Mouse (Mus musculus) MEL-GATA-1-ER (cell line): ENCODE measurements around the gene Olfr658.

Experiments
- DNase-seq: peaks from one replicate; pipeline ENCODE4 v3.0.0-alpha.2; 2012; ENCODE audit warnings: low read depth; ENCODE audit errors: extremely low read depth

The Olfr658 gene

DNA sequence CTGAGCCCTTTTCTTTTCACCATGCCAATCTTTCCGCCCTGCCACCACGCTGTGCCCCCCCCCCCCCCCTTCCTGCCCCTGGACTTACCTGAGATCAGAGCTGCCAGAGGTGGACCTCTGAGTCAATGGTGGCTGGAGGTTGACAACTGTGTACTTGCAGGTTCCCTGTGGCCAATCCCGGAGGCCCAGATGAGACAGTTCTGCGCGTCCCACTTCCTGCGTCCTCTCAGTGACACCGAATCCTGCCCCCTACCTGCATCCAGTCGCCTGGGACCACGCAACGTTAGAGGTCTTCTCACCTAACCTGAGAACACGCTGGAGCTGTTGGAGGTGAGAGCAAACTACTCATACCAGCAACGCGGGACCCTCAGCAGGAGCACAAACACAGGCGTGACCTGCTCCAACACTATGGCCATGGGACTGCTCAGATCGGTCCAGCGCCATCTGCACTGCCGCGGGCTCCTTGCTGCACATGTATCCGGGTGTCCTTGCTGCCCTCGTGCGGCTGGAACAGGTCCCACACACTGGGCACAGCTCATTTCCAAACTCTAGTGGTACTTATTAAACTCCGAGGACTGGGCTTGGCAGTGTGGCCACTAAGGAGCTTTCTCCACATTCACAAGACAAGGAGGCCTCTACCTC, at the start of gene Olfr658:
TSS of gene Olfr658 (minus strand) at position 465 of the 642 bp plus-strand sequence.
- DNase-seq = no peak

DNA sequence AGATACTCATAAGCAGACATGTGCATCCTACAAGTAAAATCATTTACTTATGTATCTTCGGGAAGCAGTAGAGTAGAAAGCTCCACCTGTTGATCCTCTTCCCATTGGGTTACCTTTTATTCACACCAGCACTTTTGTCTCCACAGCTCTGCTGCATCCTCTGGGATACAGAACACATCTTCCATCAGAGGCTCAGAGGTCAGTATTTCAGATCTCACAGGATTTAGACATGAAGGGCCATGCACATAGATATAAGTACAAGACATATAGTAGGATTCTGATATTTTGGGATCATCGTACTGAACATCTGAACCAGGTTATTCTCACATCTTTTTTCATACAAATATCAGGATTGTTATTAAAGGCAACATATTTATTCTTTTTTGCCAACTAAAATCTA, 39.1 kb upstream of the Olfr658 start, which contains the start of gene Olfr661:
TSS of gene Olfr661 (plus strand) at position 301 of the 400 bp plus-strand sequence.
- DNase-seq = no peak

DNA sequence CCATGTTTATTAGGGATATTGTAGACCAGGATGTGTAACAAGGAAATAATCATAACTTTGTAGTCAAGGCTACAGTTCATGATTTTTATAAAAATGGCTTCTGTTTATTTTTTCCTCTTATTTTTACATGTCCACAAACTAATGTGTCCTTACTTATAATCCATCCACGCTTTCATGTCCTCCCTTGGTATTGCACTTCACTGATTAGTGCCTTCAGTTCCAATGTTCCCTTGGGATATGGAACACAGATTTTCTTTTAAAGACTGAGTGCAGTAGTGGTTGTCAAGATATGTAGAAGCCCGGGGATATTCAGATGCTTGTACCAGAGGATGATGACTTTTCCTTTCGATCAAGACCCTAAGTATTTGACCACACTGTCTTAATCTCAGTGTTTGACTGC, 19.3 kb upstream of the Olfr658 start, which contains the start of gene Olfr659:
TSS of gene Olfr659 (plus strand) at position 301 of the 400 bp plus-strand sequence.
- DNase-seq = no peak

DNA sequence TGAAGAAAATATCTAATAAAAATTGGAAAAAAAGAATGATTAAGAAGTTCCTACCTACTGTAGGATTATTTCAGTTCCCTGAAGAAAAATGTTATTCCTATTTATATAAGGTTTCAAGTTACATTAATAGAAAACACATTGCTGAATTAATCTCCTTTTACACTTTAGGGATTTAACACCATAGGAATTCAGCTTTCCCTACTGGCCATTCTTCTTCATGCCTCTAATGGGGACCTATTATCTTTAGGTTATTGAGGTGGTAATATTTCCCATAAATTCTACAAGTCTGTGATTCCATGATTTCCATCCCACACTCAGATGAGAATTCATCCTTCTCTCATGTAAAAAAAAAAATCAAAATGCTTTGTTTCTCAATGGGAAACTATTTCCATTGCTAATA, 22.6 kb downstream of the Olfr658 start, which contains the start of gene Olfr657:
TSS of gene Olfr657 (plus strand) at position 301 of the 400 bp plus-strand sequence.
- no peak for DNase-seq

DNA sequence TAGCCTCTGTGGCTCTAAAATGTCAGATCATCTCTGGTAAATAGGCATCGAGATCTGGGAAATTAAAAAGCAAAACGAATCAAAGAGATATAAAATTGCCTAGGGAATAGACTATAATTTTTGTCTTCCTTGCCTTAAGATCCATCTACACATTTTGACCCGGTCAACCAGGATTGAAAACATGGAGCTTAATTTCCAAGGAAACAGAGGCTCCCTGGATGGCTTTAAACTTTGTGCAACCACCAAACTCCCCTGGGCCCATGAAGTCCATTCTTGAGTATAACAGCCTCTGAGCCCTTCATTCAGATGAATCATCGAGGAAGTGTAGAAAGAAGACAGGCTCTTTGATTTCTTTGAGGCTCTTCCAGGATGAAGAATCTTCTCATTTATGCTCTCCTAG, 33.5 kb downstream of the Olfr658 start, which contains the start of gene Olfr656:
TSS of gene Olfr656 (plus strand) at position 301 of the 400 bp plus-strand sequence.
- DNase-seq = no peak

DNA sequence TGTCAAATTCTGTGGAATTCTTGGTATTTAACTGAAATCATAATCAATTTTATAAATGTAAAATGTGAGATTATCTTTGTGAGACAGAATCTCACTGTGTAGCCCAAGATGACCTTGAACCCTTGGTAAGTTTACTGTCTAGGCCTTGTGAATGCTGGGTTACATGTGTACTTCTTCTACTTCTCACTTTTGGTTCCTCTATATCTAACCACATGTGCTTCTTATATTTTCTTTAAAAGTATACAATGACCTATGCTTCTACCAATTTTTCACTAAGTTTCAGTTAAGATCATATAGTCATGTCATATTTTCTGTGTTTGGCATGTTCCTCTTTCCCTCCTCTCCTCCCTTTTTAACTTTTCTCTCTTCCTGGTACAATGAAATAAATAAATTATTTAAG, 42.4 kb downstream of the Olfr658 start:
- no peak for DNase-seq

DNA sequence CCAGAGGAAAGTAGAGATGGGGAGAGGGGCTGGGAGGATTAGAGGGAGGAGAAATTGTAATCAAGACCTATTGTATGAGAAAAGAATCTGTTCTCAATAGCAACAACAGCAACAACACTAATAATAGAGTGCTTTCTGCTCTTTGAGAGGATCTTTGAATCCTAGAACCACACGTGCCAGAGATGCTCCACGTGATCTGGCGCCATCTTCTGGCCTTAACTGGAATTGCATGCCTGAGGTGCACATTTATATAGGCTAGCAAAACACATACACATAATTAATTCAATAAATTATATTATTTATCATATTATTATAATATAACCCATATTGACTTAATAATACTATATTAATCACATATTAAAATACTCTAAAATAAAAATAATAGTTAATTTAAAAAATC, 43.9 kb downstream of the Olfr658 start:
- DNase-seq = no peak

DNA sequence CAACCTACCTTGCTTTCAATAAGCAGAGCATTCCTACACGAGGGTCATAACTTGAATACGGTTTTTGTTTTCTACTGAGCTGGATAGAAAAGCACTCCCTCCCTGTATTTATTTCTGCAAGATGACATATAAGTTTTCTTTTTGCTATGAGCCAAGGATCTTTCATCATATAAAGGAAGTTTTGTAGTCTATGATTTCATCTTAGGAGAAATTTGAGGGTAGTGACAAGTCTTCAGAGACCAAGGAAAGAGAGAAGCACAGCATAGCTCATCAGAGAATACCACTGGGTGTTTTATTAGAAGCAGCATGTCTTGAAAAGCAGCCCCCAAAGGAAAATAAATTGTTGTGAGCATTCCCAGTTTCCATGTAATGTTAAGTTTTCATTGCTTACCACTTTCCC, 45.4 kb downstream of the Olfr658 start, which contains the start of gene Olfr655:
TSS of gene Olfr655 (minus strand) at position 101 of the 400 bp plus-strand sequence.
- DNase-seq = no peak
